Mouse (Mus musculus) kidney, embryonic 15.5 days (tissue): ENCODE data around the gene Hist1h1c. TPM values are rescaled to one million over a fixed set of nuclear protein-coding genes. Genes with fewer than 3 reads are reported as not detected.

Experiments
- ATAC-seq: fragments of 200-750 bp; cut with Nextera tagmentation; replicated peaks from 2 replicates; pipeline ENCODE4 v1.8.0; 2017; ENCODE audit warnings: moderate TSS enrichment; ENCODE audit not compliant: low FRiP score
- H3K27ac ChIP-seq: fragments of 300-500 bp; sonication (generic); 2 replicates; pipeline ENCODE4 v1.5.1; 2015; ENCODE audit warnings: mild to moderate bottlenecking, inconsistent platforms
- H3K27me3 ChIP-seq: fragments of 300-500 bp; sonication (generic); 2 replicates; pipeline ENCODE4 v1.6.1; 2015; ENCODE audit warnings: inconsistent platforms
- H3K36me3 ChIP-seq: fragments of 300-500 bp; sonication (generic); 2 replicates; pipeline ENCODE4 v1.6.1; 2015; ENCODE audit warnings: inconsistent platforms
- H3K4me1 ChIP-seq: fragments of 300-500 bp; sonication (generic); 2 replicates; pipeline ENCODE4 v1.6.1; 2015; ENCODE audit warnings: inconsistent platforms
- H3K4me2 ChIP-seq: fragments of 300-500 bp; sonication (generic); 2 replicates; pipeline ENCODE4 v1.6.1; 2015; ENCODE audit warnings: moderate library complexity, mild to moderate bottlenecking, inconsistent platforms
- H3K4me3 ChIP-seq: fragments of 300-500 bp; sonication (generic); replicated peaks from 2 replicates; pipeline ENCODE4 v1.5.1; 2015; ENCODE audit warnings: mild to moderate bottlenecking, inconsistent platforms
- H3K9ac ChIP-seq: fragments of 300-500 bp; sonication (generic); 2 replicates; pipeline ENCODE4 v1.6.1; 2015; ENCODE audit warnings: mild to moderate bottlenecking, inconsistent platforms
- H3K9me3 ChIP-seq: fragments of 300-500 bp; sonication (generic); replicated peaks from 2 replicates; pipeline ENCODE4 v1.6.1; 2016; ENCODE audit warnings: inconsistent platforms
- WGBS: fragments of 180-500 bp; shearing (Covaris S2); methylation state at CpG from one replicate; pipeline ENCODE4 v1.1.7; 2015; ENCODE audit warnings: mixed read lengths; 5-methylcytosine and 5-hydroxymethylcytosine counted together
- polyA plus RNA-seq: library from polyadenylated mRNA; unstranded; fragments of >200 nt; fragmentation: Nextera tagmentation; extraction: Ambion mirVana; gene quantifications from 2 replicates; pipeline ENCODE4 v1.2.1, GENCODE M21; 2015

Hist1h1c gene
- 24.1 and 27.2 TPM in 2 replicates for polyA plus RNA-seq

- Histone ChIP-seq H3K4me3 (peak within 1 kb of the TSS; percentile 61), H3K9ac (peak within 1 kb of the TSS; percentile 80), H3K9me3 (no peaks in the 10 kb centered on the region), H3K36me3 (no peaks in the 10 kb centered on the region), H3K27ac (peak within 1 kb of the TSS; percentile 100), H3K4me1 (peaks cover 16% of the 10 kb centered on the region), H3K27me3 (no peaks in the 10 kb centered on the region), H3K4me2 (peak within 1 kb of the TSS; percentile 89)
- WGBS, result under 1% methylated on average over 38 of the region's 38 CpGs
- peak; percentile 93 for ATAC-seq
Measured at GRCm38 (mm10) chr13:23738677-23739068, at the start of gene Hist1h1c. Gene Hist1h1c (plus strand): TSS chr13:23738808.

- H3K27ac ChIP-seq, result no peak overlapping the region
- WGBS, result 95% methylated on average over 2 of the region's 2 CpGs
- no peak overlapping the region for H3K4me2 ChIP-seq
- H3K27me3 ChIP-seq, result no peaks in the 10 kb centered on the region
- no peak overlapping the region for H3K4me3 ChIP-seq
- no peak overlapping the region for H3K9ac ChIP-seq
- H3K9me3 ChIP-seq, result no peaks in the 10 kb centered on the region
- H3K36me3 ChIP-seq, result no peaks in the 10 kb centered on the region
- ATAC-seq, result no peak
- H3K4me1 ChIP-seq, result peaks cover 10% of the 10 kb centered on the region; the same call in 1 of the 2 replicates
Measured at GRCm38 (mm10) chr13:23688956-23689355, 49.7 kb upstream of the Hist1h1c start.

GRCm38 (mm10) chr13:23689459-23689858 lies 49.1 kb upstream of the Hist1h1c start:
- H3K4me2 ChIP-seq, result no peak overlapping the region
- H3K27ac ChIP-seq, result no peak overlapping the region
- no peaks in the 10 kb centered on the region for H3K27me3 ChIP-seq
- no peak overlapping the region for H3K4me3 ChIP-seq
- H3K9ac ChIP-seq, result no peak overlapping the region
- peaks cover 10% of the 10 kb centered on the region; the same call in 1 of the 2 replicates for H3K4me1 ChIP-seq
- no peaks in the 10 kb centered on the region for H3K36me3 ChIP-seq
- H3K9me3 ChIP-seq, result no peaks in the 10 kb centered on the region
- no peak for ATAC-seq
- 79% methylated on average over 2 of the region's 2 CpGs for WGBS

- 71% methylated on average over 6 of the region's 6 CpGs for WGBS
- no peak overlapping the region for H3K4me3 ChIP-seq
- H3K9ac ChIP-seq, result no peak overlapping the region
- peaks cover 10% of the 10 kb centered on the region for H3K4me1 ChIP-seq
- no peaks in the 10 kb centered on the region for H3K9me3 ChIP-seq
- H3K27me3 ChIP-seq, result no peaks in the 10 kb centered on the region
- H3K4me2 ChIP-seq, result no peak overlapping the region
- no peak for ATAC-seq
- no peaks in the 10 kb centered on the region for H3K36me3 ChIP-seq
- no peak overlapping the region for H3K27ac ChIP-seq
Measured at GRCm38 (mm10) chr13:23693856-23694440, 44.7 kb upstream of the Hist1h1c start.

- H3K4me1 ChIP-seq, result peaks cover 14% of the 10 kb centered on the region
- WGBS, result 95% methylated on average over 9 of the region's 9 CpGs
Measured at GRCm38 (mm10) chr13:23694956-23695355, 43.7 kb upstream of the Hist1h1c start.

GRCm38 (mm10) chr13:23695514-23695913 lies 43.1 kb upstream of the Hist1h1c start, which contains the start of gene Hist1h1t:
Gene Hist1h1t (plus strand): TSS chr13:23695814.
- 44% methylated on average over 13 of the region's 13 CpGs for WGBS
- no peaks in the 10 kb centered on the region for H3K36me3 ChIP-seq
- no peak within 1 kb of the TSS for H3K9ac ChIP-seq
- H3K9me3 ChIP-seq, result no peaks in the 10 kb centered on the region
- H3K4me1 ChIP-seq, result peaks cover 14% of the 10 kb centered on the region
- no peaks in the 10 kb centered on the region for H3K27me3 ChIP-seq
- H3K4me2 ChIP-seq, result peak within 1 kb of the TSS; percentile 20; the same call in 1 of the 2 replicates
- 0 out of 2 replicates have a peak within 1 kb of the TSS, but pooled peaks have one; percentile 13 for H3K27ac ChIP-seq
- ATAC-seq, result no peak
- no peak within 1 kb of the TSS for H3K4me3 ChIP-seq

More at GRCm38 (mm10) chr13:23694956-23695355, 43.7 kb upstream of the Hist1h1c start:
- no peaks in the 10 kb centered on the region for H3K27me3 ChIP-seq
- no peak for ATAC-seq
- H3K4me3 ChIP-seq, result no peak overlapping the region
- H3K36me3 ChIP-seq, result no peaks in the 10 kb centered on the region
- H3K4me2 ChIP-seq, result no peak overlapping the region
- H3K9me3 ChIP-seq, result no peaks in the 10 kb centered on the region
- H3K9ac ChIP-seq, result no peak overlapping the region
- no peak overlapping the region for H3K27ac ChIP-seq

GRCm38 (mm10) chr13:23696061-23696474 lies 42.5 kb upstream of the Hist1h1c start:
- Histone ChIP-seq H3K9ac (no peak overlapping the region), H3K4me3 (no peak overlapping the region), H3K9me3 (no peaks in the 10 kb centered on the region), H3K36me3 (no peaks in the 10 kb centered on the region), H3K4me1 (peaks cover 19% of the 10 kb centered on the region), H3K27ac (0 out of 2 replicates have a peak overlapping the region, but pooled peaks have one; percentile 13), H3K4me2 (peak overlapping the region; percentile 20; the same call in 1 of the 2 replicates), H3K27me3 (no peaks in the 10 kb centered on the region)
- 57% methylated on average over 15 of the region's 15 CpGs for WGBS
- ATAC-seq, result no peak

GRCm38 (mm10) chr13:23697491-23698299 lies 40.9 kb upstream of the Hist1h1c start:
- H3K27ac ChIP-seq, result peak overlapping the region; percentile 98
- H3K27me3 ChIP-seq, result no peaks in the 10 kb centered on the region
- WGBS, result under 1% methylated on average over 30 of the region's 32 CpGs
- H3K9ac ChIP-seq, result peak overlapping the region; percentile 69
- ATAC-seq, result peak; percentile 31
- no peaks in the 10 kb centered on the region for H3K36me3 ChIP-seq
- no peaks in the 10 kb centered on the region for H3K9me3 ChIP-seq
- H3K4me3 ChIP-seq, result peak overlapping the region; percentile 51
- peak overlapping the region; percentile 69 for H3K4me2 ChIP-seq
- peaks cover 19% of the 10 kb centered on the region for H3K4me1 ChIP-seq

- Histone ChIP-seq H3K4me3 (peak within 1 kb of the TSS; percentile 51), H3K36me3 (no peaks in the 10 kb centered on the region), H3K27ac (peak within 1 kb of the TSS; percentile 98), H3K27me3 (no peaks in the 10 kb centered on the region), H3K4me2 (peak within 1 kb of the TSS; percentile 69), H3K9ac (peak within 1 kb of the TSS; percentile 69), H3K4me1 (peaks cover 19% of the 10 kb centered on the region), H3K9me3 (no peaks in the 10 kb centered on the region)
- 0% methylated on average over 22 of the region's 22 CpGs for WGBS
- peak; percentile 97 for ATAC-seq
Measured at GRCm38 (mm10) chr13:23698300-23698693, 40.3 kb upstream of the Hist1h1c start, which contains the start of gene Hist1h4c. Gene Hist1h4c (minus strand): TSS chr13:23698454.

- peaks cover 19% of the 10 kb centered on the region for H3K4me1 ChIP-seq
- H3K36me3 ChIP-seq, result no peaks in the 10 kb centered on the region
- no peaks in the 10 kb centered on the region for H3K9me3 ChIP-seq
- no peak for ATAC-seq
- WGBS, result 76% methylated on average over 6 of the region's 6 CpGs
- H3K27ac ChIP-seq, result peak overlapping the region; percentile 98
- H3K27me3 ChIP-seq, result no peaks in the 10 kb centered on the region
- H3K4me3 ChIP-seq, result 0 out of 2 replicates have a peak overlapping the region, but pooled peaks have one; percentile 51
- peak overlapping the region; percentile 69 for H3K4me2 ChIP-seq
- H3K9ac ChIP-seq, result no peak overlapping the region
Measured at GRCm38 (mm10) chr13:23698996-23699395, 39.6 kb upstream of the Hist1h1c start.

GRCm38 (mm10) chr13:23699767-23700166 lies 38.8 kb upstream of the Hist1h1c start:
- Histone ChIP-seq H3K4me1 (peaks cover 19% of the 10 kb centered on the region), H3K27me3 (no peaks in the 10 kb centered on the region), H3K27ac (no peak overlapping the region), H3K4me2 (no peak overlapping the region), H3K9me3 (no peaks in the 10 kb centered on the region), H3K4me3 (no peak overlapping the region), H3K36me3 (no peaks in the 10 kb centered on the region), H3K9ac (no peak overlapping the region)
- WGBS, result 71% methylated on average over 3 of the region's 3 CpGs
- ATAC-seq, result no peak
